Mouse (Mus musculus): Measurements from ENCODE around the gene Olfr1346.
"Not testable (repeated sequence)": the region's sequence is repeated elsewhere in the genome, so short reads cannot be mapped to it uniquely, and the experiment has no call there.

Olfr1346 gene

DNA sequence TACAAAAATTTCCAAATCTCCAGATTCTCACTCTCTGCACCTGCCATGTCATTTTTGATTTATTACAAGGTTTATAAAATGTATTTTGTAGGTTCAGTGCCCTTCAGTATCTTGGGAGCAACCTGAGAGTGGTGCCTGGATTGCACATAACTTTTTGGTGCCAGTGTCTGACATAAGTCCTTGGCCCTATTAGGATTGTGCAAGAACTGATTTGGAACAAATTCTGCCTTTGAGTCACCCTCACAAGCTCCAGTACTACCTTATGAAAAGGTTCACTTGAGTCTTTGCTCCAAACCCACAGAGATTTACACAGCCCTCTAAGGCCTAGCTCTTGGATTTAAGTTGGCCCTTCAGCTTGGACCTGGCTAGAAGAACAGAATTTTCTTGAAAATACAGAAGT, at the start of gene Olfr1346:
TSS of gene Olfr1346 (plus strand) at position 151 of the 400 bp plus-strand sequence.
- DNase-seq, result no peak

DNA sequence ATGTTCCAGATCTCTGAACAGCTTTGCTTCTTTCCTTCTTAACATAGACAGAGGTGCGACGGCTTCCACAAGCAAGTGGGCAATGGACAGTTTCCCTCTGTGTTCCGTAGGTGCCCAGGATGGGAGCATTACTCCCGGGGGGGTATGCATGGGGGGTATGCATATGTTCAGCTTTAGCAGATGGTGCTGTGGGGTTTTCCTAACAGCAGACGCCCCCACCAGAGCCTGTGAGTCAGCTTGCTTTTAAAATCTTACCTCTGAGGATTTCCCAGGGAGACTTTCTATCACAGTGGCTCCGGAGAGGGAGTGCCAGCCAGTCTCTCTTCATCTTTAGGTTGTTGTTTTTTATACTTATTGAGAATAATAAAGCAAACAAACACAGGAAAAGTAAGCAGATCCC, 47.0 kb upstream of the Olfr1346 start:
- no peak for DNase-seq

DNA sequence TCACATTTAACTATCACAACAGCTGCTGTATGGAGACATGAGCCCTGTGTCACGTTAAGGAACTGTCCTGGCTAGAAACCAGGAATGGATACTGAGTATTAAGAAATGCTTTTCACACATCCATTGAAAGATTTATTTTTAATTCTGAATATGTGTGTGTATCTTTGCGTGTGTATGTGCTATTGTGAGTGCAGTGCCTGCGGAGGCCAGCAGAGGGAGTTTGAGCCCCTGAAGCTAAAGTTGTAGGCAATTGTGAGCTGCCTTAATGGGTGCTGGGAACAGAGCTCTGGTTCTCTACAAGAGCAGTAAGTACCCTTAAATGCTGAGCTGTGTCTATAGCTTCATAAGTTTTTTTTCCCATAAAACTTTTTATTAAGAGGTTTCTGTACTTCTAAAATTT, 37.5 kb upstream of the Olfr1346 start:
- DNase-seq, result no peak

GRCm38 (mm10) chr7:6430342-6430741, 36.6 kb upstream of the Olfr1346 start:
- DNase-seq, result peak in 1 of 2 experiments; percentile 9

- no peak for DNase-seq
Measured at GRCm38 (mm10) chr7:6438388-6438787, 28.5 kb upstream of the Olfr1346 start, which contains the start of gene Olfr1344. Gene Olfr1344, plus strand, starts transcription at chr7:6438688.

DNA sequence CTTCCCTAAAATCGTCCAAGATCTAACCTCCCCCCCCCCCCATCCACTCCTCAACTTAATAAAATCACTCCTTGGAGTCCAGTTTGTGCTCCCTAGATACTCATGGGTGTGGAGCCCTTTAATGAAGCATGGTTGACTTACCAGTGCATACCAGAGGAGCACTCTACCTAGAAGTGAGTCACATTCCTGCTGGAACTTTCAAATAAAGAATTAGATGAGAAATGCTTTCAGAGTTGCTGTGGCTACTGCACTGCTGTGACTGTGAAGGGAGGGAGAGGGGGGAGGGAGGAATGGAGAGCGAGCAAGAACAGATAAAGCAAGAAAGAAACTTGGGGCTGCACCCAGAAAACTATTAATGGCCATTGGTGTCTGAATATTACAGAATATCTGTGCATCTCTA, 25.7 kb upstream of the Olfr1346 start:
- no peak for DNase-seq

GRCm38 (mm10) chr7:6447771-6448170, 19.1 kb upstream of the Olfr1346 start:
- DNase-seq, result no peak

DNA sequence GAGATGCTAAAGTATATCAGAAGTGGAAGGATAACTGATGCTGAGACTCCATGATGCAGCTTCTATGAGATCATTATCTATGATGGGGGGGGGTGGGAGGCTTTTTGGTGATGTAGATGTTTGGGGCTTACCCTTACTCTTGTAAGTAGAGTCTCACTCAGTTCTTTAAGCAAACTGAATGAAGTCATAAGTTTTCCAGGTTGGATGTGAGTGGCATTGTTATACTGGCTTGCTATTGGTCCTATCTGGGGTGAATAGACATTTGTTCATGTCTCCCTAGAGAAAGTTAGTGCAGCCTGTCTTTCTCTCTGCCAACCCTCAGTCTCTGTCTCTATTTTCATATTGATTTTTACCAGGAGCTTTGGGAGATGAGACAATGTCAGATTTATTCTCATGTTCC, 11.0 kb upstream of the Olfr1346 start, which contains the start of gene Olfr1336:
TSS of gene Olfr1336 (plus strand) at position 301 of the 400 bp plus-strand sequence.
- DNase-seq, result no peak

DNA sequence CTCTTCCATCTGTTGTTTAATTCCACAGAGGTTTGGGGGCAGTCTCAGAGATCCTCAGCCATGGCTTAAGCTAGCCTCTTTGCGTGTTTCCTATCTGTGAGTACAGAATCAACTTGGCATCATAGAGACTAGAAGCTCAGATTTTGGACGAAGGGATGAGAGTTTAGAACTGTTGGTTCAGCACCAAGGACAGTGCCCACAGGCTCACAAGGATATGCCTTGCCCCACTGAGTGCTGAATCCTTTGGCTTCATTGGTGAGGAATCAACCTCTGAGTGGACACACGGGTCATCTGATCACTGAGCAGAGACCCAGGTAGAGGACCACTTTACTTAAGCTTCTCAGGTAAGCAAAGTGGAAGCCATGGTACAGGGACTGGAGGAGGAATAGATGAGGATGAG, 10.5 kb upstream of the Olfr1346 start:
- DNase-seq, result no peak

- DNase-seq, result not testable (repeated sequence)
Measured at GRCm38 (mm10) chr7:6477633-6478032, 10.7 kb downstream of the Olfr1346 start.

DNA sequence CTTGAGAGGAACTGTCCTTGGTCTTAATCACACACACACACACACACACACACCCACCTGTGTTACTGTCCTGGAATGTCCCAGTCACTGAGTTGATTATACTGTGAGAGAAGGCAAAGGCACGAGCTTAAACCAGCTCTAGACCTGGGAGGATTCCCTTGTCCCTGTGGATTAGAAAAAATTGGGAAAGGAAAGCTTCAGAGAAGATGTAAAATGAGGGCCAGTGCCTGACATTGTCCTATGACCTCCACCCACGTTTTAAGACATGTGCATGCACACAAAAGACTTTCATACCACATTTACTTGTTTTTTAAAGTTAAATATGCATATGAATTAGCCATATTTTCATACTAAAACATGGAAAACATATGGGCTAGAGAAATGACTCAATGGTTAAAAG, 19.9 kb downstream of the Olfr1346 start, which contains the start of gene Olfr5:
TSS of gene Olfr5 (minus strand) at position 101 of the 400 bp plus-strand sequence.
- no peak for DNase-seq

DNA sequence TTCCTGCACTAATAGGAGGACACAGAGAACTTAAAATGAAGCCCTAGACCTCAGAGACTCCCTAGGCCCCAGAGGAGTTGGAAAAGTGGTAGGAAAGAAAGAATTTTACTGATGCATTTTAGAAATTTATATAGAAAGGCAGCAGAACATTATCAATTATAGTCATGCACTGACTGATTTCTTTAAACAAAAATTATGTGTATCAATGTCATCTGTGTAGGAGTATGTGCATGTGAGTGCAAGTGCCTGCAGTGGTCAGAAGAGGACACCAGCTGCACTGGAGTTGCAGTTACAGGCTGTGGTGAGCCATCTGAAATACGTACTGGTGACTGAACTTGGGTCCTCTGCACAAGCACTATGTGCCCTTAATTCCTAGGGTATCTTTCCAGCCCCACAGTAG, 32.8 kb downstream of the Olfr1346 start, which contains the start of gene Olfr1347:
TSS of gene Olfr1347 (minus strand) at position 101 of the 400 bp plus-strand sequence.
- no peak for DNase-seq

- no peak for DNase-seq
Measured at GRCm38 (mm10) chr7:6508648-6509047, 41.7 kb downstream of the Olfr1346 start, which contains the start of gene Olfr1348. Gene Olfr1348, minus strand, starts transcription at chr7:6508748.

GRCm38 (mm10) chr7:6521666-6522065, 54.8 kb downstream of the Olfr1346 start:
- DNase-seq, result no peak

- DNase-seq, result no peak
Measured at GRCm38 (mm10) chr7:6522850-6523249, 55.9 kb downstream of the Olfr1346 start, which contains the start of gene Olfr1349. Gene Olfr1349, minus strand, starts transcription at chr7:6522950.

GRCm38 (mm10) chr7:6525001-6525400, 58.1 kb downstream of the Olfr1346 start:
- no peak for DNase-seq

DNA sequence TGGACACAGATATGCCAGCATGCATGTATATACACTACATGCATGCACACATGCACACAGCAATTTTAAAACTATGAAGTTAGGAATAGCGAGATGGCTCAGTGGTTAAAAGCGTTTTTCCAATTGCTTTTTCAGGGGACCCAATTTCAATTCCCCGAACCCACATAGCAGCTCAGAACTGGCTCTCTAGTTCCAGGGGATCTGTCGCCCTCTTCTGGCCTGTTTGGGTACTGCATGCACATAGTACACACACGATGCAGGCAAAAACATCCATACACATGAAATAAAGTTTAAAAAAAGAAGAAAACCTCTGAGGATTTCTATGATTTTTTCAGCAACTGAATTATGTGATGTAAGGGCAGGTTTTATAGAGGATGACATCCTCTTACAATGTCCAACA, 59.2 kb downstream of the Olfr1346 start:
- no peak for DNase-seq
